Mouse (Mus musculus) spleen, adult 2 months (tissue): Measurements from ENCODE around the gene Oaz1.

Experiments
- CTCF ChIP-seq: fragments of 200-500 bp; IDR thresholded peaks from 2 replicates; pipeline ENCODE4 v1.5.1; 2011; ENCODE audit warnings: mild to moderate bottlenecking, inconsistent platforms; ENCODE audit not compliant: insufficient read depth, insufficient read length, insufficient replicate concordance; ENCODE audit errors: extremely low read depth
- POLR2A ChIP-seq: fragments of 200-500 bp; IDR thresholded peaks from 2 replicates; pipeline ENCODE4 v1.6.1; 2011; ENCODE audit warnings: low read depth, low read length, inconsistent platforms

DNA sequence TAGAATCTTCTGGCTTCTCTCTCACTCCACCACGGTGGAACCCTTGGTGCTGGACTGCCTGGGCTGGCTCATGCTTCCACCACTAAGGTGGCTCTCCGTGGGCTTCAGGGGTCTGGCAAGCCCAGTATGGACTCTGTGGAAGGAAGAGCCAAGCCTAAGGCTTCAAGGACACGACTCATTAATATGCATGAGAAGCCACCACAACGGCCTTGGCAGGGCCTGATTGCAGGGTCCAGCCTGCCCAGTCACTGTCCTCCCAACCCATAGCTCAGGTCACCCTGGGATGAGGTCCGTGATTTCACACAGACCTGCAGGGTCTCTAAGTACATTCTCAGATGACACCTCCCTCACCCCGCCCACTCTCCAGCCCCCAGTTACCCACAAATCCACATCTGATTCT is 13.4 kb downstream of the Oaz1 start:
- no peak for TF ChIP-seq CTCF
- TF ChIP-seq POLR2A, result no peak
